Mouse (Mus musculus): ENCODE results near the gene Zan.

Zan gene

DNA sequence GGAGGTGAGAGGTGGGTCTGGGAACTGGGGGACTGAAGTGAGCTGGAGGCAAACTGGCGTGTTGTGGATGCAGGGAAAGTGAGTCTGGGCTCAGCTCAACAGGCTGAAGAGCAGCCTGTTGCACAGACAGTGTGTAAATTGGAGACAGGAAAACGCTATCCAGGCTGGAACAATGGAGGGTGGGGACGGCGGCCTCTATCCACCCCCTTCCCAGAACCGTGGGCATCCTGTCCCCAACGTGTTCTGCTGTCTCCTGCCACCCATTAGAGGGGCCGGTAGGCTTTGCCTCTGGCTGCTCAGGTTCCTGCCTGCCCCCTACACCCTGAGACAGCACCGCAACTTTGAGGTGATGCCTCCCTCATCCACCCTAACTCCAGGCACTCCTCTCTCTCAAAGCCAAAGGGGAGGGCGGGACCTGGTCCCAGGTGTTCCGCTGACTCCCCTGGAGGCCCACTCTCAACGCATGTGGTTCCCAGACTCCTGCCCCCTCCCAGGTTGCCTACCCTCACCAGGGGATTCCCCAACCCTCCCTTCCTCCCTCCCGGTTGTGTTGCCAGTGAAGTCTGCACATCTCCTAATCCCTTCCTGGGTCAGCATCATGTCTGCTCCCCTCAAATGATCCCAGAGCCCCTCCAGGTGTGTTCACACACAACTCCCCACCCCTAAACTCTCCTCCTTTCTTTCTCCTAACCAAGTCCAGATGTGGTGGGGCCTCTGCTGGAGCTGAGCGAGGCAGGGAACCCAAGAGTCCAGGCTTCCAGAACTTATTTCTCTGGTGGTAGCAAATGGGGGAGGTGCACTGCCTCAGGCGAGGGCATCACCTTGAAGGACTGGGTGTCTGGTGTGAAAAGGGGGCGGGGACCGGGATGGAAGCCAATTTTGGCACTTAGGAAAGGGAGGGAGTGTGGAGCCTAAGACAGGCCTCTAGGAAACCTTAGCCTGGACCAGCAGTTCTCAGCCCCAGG, 124.6 kb downstream of the Zan start:
- DNase-seq (ENCODE audit: low read depth in 2 of 2, low spot score in 2 of 2), result no peak

DNA sequence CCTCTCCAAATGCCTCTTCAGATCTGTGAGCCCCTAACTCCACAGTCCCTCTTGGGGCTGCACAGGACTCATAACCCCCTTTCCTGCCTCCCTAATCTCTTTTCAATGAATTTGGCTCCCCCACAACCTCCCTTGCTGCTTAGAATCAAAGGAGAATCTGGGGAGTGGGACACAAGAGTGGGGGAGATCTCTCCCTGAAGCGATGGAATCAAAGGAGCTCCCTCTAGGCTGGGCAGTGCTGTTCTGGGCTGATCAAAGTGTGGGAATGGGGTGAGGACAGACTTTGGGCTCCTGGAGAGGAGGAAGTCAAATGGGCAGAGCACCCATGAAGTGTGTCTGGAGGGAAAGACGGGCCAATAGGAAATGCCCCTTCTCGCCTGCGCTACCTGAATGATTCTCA, 125.5 kb downstream of the Zan start:
- no peak for DNase-seq (ENCODE audit: low read depth in 2 of 2, low spot score in 2 of 2)

DNA sequence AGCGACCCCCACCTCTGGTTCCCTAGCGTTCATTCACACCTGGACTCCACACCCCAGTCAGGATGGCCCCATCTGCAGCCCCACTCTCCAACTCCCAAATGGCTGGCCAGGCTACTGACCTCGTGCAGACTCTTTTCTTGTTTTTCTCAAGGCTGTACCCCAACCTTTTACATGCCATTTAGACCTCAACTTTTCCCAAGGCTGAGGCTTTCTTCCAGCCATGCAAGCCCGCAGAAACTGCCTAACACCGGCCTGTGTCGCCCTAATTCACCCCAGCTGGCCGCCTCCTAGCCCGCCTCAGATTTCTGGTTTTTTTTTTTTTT, 125.8 kb downstream of the Zan start:
- no peak for DNase-seq (ENCODE audit: low read depth in 2 of 2, low spot score in 2 of 2)

DNA sequence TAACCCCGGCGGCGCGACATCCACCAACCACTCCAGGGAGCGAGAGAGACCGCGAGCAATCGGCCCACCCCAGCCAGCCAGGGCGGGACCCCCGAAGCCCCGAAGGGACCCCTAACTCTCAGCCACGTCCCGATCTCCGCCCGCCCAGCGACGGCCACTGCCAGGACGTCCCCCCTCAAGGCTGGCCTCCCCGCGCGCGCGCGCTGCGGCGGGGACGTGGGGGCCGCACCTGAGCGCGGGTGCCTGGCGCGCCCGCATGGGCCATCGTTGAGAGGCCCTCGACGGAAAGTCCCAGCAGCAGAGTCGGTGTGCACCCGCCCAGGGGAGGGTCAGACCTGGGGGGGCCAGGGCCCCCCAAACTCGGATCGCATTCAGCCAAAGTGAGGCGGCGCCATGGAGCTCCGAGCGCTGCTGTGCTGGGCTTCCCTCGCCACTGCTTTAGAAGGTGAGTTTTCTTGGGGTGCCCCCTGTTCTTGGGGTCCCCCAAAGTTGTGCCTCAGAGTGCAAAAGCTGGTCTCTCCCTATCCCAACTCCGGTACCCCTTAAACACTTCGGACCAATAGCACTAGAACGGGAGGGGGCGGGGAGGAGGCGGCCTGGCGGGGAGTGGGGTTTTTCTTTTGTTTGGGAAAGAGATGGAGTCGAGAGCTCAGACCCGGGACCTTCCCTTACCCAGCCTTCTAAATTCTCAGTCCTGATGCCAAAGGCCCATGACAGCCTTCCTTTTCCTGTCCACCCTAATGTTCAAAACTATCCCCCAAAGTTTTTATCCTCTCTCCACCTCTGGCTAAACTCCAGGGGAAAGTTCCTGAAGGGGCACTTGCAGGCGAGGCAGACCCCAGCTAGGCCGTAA, 126.4 kb downstream of the Zan start:
- DNase-seq (ENCODE audit: low read depth in 2 of 2, low spot score in 2 of 2), result no peak

DNA sequence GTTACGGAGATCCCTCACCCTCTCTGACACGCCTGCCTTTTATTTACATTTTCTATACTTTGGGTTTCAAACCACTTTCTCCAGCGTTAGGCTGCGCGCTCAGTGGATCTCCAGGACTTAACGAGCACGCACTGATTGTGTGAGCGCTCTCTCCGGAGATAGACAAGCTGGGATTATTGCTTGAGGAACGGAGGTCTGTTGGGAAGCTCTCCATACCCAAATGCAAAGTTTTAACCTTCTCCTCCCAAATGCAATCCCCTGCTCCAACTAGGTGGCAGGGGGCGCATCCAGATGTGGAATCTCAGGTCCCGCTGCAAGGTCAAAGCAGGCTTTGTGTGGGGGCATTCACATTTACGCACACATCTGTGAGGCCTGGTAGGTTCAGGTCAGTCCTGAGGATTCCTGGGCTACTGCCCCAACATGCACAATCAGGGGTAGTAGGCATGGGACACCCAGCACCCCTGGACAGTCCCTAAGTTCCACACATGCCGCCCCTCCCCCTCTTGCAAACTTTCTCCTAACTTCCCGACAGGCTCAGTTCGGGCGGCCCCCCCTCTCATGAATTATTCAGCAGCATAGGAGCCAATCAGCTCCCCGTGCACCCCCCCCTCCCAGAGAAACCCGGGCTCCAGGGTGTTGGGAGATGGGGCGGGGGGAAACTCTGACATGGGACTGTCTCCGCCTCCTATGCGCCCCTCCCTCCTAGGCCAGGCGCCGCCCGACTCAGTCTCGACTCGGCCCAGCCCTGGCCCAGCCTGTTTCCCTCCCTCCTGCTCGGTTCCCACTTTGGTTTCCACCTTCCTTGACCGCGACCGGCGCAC, 127.3 kb downstream of the Zan start, which contains the start of gene Ephb4:
Ephb4 (plus strand) TSS at position 726 of the 821 bp plus-strand sequence.
- DNase-seq (ENCODE audit: low read depth in 2 of 2, low spot score in 2 of 2), result no peak

DNA sequence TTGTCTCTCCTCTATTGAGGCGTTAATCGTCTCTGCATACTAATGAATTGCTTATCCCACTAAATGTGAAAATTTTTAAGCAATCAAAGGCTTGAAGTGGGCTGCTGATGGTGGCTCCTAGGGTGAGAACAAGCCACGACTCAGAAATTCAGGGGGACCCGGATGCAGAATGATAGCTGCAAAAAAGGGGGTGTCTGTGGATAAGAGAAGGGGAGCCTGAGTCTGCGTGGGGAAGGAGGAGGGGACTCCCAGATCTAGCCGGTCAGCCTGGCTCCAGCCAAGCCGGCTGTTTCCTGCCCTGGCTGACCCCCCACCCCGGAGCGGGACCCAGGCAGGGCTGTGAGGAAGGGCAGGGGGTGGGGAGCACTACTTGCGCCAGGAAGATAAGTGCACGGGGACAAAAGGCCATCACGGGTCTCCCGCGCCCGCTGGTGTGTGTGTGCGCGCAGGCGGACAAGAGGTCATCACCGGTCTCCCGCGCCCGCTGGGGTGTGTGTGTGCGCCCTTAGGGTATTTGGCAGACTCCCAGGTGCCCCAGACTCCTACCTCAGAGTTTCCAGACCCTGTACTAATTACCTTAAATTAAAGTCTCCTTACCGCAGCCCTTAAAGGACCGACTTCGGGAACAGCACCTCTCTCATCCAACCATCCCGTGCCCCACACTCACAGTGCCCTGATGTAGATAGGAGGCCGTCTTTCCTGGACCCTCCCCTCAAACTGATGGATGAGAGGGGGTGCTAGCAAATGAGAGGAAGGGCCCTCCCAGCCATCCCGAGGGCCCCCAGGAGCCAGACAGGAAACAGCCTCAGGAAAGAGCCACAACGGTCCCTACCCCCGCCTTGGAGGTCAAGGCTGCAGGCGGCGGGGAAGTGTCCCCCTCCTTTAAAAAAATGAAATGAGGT, 128.1 kb downstream of the Zan start:
- no peak for DNase-seq (ENCODE audit: low read depth in 2 of 2, low spot score in 2 of 2)

DNA sequence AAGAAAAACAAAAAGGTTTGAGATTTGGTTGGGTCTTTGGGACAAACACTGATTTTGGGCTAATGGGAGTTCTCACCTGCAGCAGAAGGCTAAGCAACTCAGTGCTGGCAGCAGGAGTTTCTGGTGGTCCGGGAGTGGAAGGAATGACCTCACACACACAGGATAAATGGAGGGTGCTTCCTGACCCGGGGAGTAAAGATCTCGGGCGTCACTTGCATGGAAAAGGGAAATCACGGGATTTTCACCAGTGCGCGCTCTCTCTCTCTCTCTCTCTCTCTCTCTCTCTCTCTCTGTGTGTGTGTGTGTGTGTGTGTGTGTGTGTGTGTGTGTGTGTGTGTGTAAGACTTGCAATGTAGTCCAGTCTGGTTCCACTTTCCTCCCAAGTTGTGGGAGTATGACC, 129.0 kb downstream of the Zan start:
- DNase-seq (ENCODE audit: low read depth in 2 of 2, low spot score in 2 of 2), result no peak

DNA sequence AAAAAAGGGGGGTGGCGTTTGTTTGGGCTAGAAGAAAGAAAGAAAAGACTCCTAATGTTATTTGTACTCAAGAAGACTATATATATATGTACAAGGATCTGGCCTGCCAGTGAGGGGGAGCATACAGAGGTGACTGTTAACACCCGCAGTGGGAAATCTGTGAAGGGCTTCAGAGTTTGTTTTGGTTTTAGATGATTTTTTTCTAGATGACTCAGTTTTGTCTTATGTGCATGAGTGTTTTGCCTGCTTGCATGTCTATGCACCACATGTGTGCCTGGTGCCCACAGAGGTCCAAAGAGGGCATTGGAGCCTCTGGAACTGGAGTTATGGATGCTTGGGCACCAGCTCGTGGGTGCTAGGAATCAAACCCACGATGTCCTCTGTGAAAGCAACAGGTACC, 129.9 kb downstream of the Zan start:
- DNase-seq (ENCODE audit: low read depth in 2 of 2, low spot score in 2 of 2), result no peak

DNA sequence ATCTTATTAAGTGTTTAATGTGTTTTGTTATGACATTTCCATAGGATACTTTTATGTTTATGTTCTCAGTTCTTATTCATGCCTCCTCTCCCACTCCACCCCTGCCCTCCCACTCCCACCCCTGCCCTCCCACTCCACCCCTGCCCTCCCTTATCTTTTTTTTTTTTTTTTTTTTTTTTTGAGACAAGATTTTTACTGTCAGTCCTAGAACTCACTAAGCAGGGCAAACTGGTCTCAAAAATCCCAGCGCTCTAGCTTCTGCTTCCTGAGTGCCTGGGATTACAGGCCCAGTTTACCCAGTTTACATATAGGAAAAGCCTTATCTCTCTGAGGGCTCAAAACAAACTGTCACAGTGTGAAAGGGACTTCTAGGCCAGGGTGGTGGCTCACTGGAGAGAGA, 130.5 kb downstream of the Zan start:
- no peak for DNase-seq (ENCODE audit: low read depth in 2 of 2, low spot score in 2 of 2)

DNA sequence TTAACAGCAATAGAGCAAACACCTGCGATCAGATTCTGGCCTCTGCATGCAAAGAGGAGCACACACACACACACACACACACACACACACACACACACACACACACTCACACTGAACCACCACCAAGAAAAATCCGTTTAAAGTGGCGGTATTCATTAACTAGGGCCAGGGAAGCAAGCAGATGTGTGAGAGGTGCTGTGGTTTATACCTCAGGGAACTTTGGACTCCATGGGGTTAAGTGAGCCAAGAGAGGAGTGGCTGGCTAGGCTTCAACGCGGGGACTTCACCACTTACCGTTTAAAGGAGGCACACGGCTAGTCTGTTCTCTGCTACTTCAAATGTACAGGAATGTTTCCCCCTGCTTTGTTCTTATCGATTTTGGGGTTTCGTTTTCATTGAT, 131.0 kb downstream of the Zan start:
- DNase-seq (ENCODE audit: low read depth in 2 of 2, low spot score in 2 of 2), result no peak

DNA sequence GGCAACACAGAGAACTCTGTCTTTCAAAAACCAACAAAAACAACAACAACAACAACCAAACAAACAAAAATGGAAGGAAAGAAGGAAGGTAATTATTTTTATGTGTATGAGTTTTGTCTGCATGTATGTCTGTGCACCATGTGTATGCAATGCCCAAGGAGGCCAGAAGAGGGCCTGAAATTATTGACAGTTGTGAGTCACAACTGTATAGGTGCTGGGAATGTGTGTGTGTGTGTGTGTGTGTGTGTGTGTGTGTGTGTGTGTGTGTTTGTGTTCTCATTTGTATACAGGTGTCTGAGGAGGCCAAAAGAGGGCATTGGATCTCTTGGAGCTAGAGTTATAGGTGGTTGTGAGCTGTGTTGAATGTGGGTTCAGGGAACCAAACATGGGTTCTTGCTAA, 133.0 kb downstream of the Zan start:
- DNase-seq (ENCODE audit: low read depth in 2 of 2, low spot score in 2 of 2), result no peak

DNA sequence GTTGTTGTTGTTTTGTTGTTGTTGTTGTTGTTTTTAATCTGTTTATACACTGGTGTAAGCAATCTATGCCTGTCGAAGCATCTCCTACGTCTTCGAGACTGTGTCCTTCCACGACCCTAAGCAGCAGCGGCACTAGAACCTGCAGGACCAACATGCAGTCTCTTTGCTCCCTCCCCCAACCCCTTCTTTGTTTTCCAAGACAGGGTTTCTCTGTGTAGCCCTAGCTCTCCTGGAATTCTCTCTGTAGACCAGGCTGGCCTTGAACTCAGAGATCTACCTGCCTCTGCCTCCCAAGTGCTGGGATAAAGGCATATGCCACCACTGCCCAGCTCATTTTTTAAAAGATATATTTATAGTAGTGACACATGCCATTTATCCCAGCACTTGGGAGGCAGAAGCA, 133.5 kb downstream of the Zan start:
- no peak for DNase-seq (ENCODE audit: low read depth in 2 of 2, low spot score in 2 of 2)

DNA sequence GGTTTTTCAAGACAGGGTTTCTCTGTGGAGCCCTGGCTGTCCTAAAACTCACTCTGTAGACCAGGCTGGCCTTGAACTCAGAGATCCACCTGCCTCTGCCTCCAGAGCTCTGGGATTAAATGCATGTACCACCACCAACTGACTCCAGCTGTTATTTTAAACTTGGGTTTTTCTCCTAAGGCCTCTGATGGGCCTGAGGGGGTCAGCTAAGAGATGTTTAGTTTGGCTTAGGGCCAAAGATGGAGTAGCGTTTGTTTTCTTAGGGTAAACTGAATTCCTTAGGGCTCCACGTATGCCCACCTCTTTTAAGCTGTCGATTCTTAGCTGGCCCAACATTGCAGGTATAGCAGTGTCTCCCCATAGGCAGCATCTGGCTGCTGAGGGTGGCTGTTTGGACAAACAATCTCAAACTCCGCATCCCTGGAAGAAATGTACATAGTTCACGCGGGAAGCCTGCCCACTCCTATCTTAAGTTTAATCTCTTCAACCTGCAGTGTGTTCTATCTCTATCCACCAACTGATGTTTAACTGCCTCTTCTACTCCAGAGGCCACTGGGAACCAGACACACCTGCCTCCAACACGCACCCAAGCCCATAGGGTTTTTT, 134.4 kb downstream of the Zan start:
- DNase-seq (ENCODE audit: low read depth in 2 of 2, low spot score in 2 of 2), result no peak

DNA sequence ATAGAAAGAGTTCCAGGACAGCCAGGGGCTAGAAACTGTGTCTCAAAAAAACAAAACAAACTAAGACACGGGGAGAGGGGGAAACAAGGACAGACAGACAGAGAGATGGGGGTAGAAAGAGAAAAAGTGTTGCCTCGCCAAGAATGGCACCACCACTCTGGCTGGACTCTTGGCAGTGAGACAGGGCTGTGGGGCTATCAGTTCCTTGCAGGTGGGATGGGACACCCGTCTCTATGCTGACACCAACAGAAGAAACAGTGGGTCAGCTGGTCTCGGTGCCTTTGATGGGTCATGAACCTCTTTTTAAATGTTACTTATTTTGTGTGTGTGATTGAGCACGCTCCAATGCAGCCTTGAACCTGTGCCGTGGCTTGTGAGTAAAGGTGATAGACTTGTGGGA, 136.6 kb downstream of the Zan start:
- DNase-seq (ENCODE audit: low read depth in 2 of 2, low spot score in 2 of 2), result no peak

DNA sequence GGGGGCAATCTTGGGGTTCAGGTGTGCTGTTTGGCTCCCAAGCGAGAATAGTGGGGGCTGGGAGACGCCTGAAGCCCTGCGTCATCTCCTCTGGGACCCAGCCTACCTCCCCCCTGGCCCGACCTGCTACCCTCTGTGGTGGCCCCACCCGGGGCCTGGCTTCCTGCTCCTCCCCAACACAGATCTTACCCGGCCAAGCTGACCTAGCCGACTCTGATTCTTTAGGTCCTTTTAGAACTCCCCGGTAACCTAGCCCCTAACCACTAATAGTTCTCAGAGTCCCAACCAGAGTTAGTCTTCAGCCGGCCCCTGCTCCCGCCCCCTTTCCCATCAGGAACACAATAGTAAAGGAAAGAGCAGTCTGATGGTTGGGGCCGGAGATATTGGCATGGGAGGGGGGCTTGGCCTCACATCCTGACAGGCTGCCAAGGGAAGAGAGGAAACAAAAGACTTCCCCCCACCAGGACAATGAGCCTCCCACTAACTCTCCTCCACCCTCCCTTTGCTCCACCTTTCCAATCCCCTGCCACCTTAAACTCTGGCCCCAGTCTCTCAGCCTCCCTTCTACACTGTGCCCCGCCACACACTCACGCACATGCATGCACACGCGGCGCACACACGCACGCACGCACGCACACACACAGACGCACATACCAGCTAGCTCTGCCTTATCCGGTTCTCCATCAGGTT, 137.4 kb downstream of the Zan start:
- no peak for DNase-seq (ENCODE audit: low read depth in 2 of 2, low spot score in 2 of 2)

DNA sequence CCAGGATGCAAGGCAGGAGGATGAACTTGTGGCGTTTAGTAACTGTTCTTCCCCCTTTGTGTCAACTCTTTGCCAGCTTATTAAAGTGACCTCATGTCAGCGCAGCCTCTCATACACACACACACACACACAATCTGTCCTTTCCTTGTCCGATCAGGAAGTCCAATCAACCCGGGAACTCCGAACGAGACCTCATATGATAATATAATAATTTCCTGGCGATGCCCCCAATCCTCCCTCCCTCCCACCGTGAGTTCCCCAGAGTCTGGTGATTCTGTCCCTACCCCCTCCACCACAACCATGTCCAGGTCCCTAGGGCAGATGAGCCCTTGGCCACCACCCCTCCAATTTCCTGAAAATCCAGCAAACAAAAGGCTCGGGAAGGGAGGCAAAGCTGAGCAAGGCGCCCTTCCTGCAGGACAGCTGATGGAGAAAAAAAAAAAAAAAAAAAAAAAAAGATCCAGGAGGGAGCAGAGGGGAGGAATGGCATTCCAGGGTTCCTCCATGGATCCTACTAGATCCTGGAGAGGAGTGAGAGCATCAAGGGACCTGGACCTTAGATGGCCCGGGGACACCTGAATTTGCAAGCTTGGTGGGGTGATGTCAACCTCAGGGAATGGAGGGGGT, 138.1 kb downstream of the Zan start:
- DNase-seq (ENCODE audit: low read depth in 2 of 2, low spot score in 2 of 2), result no peak

DNA sequence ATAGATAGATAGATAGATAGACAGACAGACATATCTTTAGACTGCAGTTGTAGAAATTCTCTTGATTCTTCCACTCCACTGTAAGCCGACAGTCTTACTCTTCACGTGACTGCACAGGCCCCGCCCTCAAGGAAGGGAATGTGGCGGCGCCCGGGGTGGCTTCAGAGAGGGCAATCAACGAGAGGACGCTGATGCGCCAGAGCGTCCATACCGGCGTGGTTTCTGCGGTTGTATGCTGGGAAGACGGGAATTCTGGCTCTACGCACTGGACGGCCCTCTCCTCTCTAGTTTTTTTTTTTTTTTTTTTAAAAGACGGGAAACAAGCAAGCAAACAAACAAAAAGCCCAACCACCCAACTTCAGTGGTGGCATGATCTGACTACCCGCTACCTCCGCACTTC, 138.6 kb downstream of the Zan start:
- DNase-seq (ENCODE audit: low read depth in 2 of 2, low spot score in 2 of 2), result peak in 1 of 2 experiments; percentile 39

DNA sequence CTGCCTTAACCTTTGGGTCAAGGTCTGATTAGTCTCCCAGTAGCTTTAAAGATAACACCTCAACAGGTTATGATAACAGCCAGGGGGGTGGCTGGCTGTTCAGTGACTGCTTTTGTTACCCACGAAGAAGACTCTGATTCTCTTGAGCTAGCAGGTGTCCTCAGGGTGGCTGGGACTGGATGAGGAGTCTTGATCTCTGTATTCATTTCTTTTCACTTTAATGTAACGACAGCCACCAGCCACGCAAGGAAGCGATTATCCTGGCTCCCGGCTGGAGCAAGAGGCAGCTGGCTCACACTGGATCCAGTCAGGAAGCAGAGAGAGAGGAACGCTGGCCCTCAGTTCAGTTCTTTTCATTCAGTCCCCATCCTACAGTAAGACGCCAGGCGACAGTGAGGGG, 139.7 kb downstream of the Zan start:
- no peak for DNase-seq (ENCODE audit: low read depth in 2 of 2, low spot score in 2 of 2)

DNA sequence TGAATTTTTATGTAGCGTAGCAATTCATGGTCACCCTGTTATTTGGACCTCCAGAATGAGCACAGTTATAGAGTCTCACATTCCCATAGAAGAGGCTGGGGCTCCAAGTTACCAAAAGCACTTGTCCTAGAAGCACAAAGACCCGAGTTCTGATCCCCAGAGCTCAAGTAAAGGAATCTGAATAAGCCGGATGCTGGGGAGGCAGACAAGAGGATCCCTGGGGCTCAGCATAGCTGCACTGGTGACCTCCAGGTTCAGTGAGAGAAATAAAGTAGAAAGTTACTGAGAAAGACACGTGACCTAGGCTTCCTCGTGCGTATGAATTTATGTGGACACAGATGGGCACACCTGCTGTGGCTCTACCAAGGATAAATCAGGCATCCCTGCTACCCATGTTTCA, 141.8 kb downstream of the Zan start:
- no peak for DNase-seq (ENCODE audit: low read depth in 2 of 2, low spot score in 2 of 2)

All from CD8-positive naive resting alpha-beta T cell, adult 2 months (primary cell).